Mouse (Mus musculus): ENCODE results near the gene Gm3417. TPM values are rescaled to one million over a fixed set of nuclear protein-coding genes. Genes with fewer than 3 reads are reported as not detected.
A peak's percentile ranks its signal among the peaks of the same experiment; 100 is the strongest.

The Gm3417 gene
- total and polyA plus RNA-seq, 3 experiments, result not detected

DNA sequence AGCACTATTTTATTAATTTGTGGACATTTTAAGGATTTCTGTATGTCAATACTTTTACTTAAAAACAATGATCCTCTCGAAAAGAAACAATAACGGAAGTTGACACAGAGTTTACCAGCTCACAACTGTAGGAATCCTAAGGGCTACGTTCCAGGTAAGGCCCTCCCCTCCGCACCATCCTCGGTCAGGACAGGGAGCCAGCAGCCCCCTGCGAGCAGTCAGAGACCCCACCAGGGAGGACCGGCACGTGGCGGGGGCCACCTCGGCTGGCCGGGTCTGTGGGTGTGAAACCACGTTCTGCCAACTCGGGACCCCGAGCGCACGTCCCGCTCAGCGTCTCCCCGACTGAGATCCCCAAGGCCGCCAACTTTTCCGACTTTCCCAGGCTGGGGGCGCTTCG, 18.1 kb downstream of the Gm3417 start:
- H3K27me3 ChIP-seq (ENCODE audit: control insufficient read depth, insufficient read depth, low read length), result no peaks in the 10 kb centered on the region
- no peaks in the 10 kb centered on the region; the same call in 1 of the 2 replicates for H3K79me2 ChIP-seq (replicated peaks; ENCODE audit: control insufficient read depth, insufficient read depth, low read length)
- peak overlapping the region; percentile 73 for H3K9ac ChIP-seq (ENCODE audit: low read depth, low read length)
- under 1% methylated on average over 21 of the region's 23 CpGs for WGBS
- H3K36me3 ChIP-seq (ENCODE audit: control insufficient read depth, insufficient read depth, low read length), result peaks cover 2% of the 10 kb centered on the region; the same call in 1 of the 2 replicates
- peak overlapping the region; percentile 58 for H3K27ac ChIP-seq
- H3K4me3 ChIP-seq, result peak overlapping the region; percentile 82
- intact Hi-C loops (cut with DNase I), result no loop called here
- TF ChIP-seq POLR2A (IDR thresholded peaks at IDR 0.05; ENCODE audit: insufficient read depth, low read depth, low read length), result no peak
- TF ChIP-seq CTCF (IDR thresholded peaks at IDR 0.05), result no peak
- no peak for TF ChIP-seq EP300 (IDR thresholded peaks at IDR 0.05; ENCODE audit: insufficient read depth, low read depth, low read length)
- peak in 1 of 2 experiments; percentile 53 for DNase-seq
- peaks cover 2% of the 10 kb centered on the region for H3K4me1 ChIP-seq (ENCODE audit: control insufficient read depth, insufficient read depth, low read length)

GRCm38 (mm10) chr17:14959979-14960378, 18.6 kb downstream of the Gm3417 start:
- TF ChIP-seq EP300 (IDR thresholded peaks at IDR 0.05; ENCODE audit: insufficient read depth, low read depth, low read length), result no peak
- Histone ChIP-seq H3K79me2 (replicated peaks; ENCODE audit: control insufficient read depth, insufficient read depth, low read length) (no peaks in the 10 kb centered on the region; the same call in 1 of the 2 replicates), H3K36me3 (ENCODE audit: control insufficient read depth, insufficient read depth, low read length) (peaks cover 2% of the 10 kb centered on the region; the same call in 1 of the 2 replicates), H3K4me1 (ENCODE audit: control insufficient read depth, insufficient read depth, low read length) (peaks cover 2% of the 10 kb centered on the region), H3K9ac (ENCODE audit: low read depth, low read length) (no peak overlapping the region), H3K27ac (no peak overlapping the region; the same call in 1 of the 2 replicates), H3K4me3 (peak overlapping the region; percentile 82), H3K27me3 (ENCODE audit: control insufficient read depth, insufficient read depth, low read length) (no peaks in the 10 kb centered on the region)
- 16% methylated on average over 3 of the region's 3 CpGs for WGBS
- intact Hi-C loops (cut with DNase I), result no loop called here
- no peak for DNase-seq

GRCm38 (mm10) chr17:14958686-14959327, 19.8 kb downstream of the Gm3417 start:
- intact Hi-C loops (cut with DNase I), result no loop called here
- Histone ChIP-seq H3K4me1 (ENCODE audit: control insufficient read depth, insufficient read depth, low read length) (peaks cover 2% of the 10 kb centered on the region), H3K9ac (ENCODE audit: low read depth, low read length) (no peak overlapping the region), H3K36me3 (ENCODE audit: control insufficient read depth, insufficient read depth, low read length) (peaks cover 2% of the 10 kb centered on the region), H3K4me3 (no peak overlapping the region), H3K79me2 (replicated peaks; ENCODE audit: control insufficient read depth, insufficient read depth, low read length) (no peaks in the 10 kb centered on the region; the same call in 1 of the 2 replicates), H3K27me3 (ENCODE audit: control insufficient read depth, insufficient read depth, low read length) (no peaks in the 10 kb centered on the region), H3K27ac (no peak overlapping the region)
- no peak for DNase-seq
- no peak for TF ChIP-seq CTCF (IDR thresholded peaks at IDR 0.05)
- TF ChIP-seq POLR2A (IDR thresholded peaks at IDR 0.05; ENCODE audit: insufficient read depth, low read depth, low read length), result no peak
- no peak for TF ChIP-seq EP300 (IDR thresholded peaks at IDR 0.05; ENCODE audit: insufficient read depth, low read depth, low read length)
- WGBS, result 68% methylated on average over 5 of the region's 5 CpGs

DNA sequence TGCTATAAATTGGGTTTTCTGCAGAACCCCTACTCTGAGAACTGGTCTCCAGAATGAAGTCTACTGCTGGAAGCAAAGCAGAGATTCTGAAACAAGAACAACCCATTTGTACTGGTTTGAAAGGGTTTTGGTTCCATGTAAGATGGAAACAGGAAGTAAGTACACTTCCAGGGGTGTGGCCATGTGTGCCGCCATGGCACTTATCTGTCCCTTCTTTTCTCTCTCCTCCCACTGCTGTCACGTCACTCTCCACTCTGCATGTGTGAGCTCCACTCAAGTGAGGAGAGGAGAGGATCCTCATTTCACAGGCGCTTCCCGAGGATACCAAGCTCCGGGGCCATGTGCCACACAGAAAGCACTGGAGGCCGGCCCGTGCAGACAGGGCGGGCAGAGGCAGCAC, 25.1 kb downstream of the Gm3417 start:
- WGBS, result 71% methylated on average over 8 of the region's 8 CpGs
- no peak for TF ChIP-seq POLR2A (IDR thresholded peaks at IDR 0.05; ENCODE audit: insufficient read depth, low read depth, low read length)
- TF ChIP-seq EP300 (IDR thresholded peaks at IDR 0.05; ENCODE audit: insufficient read depth, low read depth, low read length), result no peak
- no peak for TF ChIP-seq CTCF (IDR thresholded peaks at IDR 0.05)
- peak in 1 of 2 experiments; percentile 27 for DNase-seq
- no peak overlapping the region for H3K9ac ChIP-seq (ENCODE audit: low read depth, low read length)
- H3K27me3 ChIP-seq (ENCODE audit: control insufficient read depth, insufficient read depth, low read length), result no peaks in the 10 kb centered on the region
- no peak overlapping the region for H3K4me3 ChIP-seq
- no peaks in the 10 kb centered on the region; the same call in 1 of the 2 replicates for H3K36me3 ChIP-seq (ENCODE audit: control insufficient read depth, insufficient read depth, low read length)
- intact Hi-C loops (cut with DNase I), result no loop called here
- H3K79me2 ChIP-seq (replicated peaks; ENCODE audit: control insufficient read depth, insufficient read depth, low read length), result no peaks in the 10 kb centered on the region; the same call in 1 of the 2 replicates
- H3K27ac ChIP-seq, result no peak overlapping the region
- H3K4me1 ChIP-seq (ENCODE audit: control insufficient read depth, insufficient read depth, low read length), result no peaks in the 10 kb centered on the region

GRCm38 (mm10) chr17:14949161-14949827, 29.3 kb downstream of the Gm3417 start:
- Histone ChIP-seq H3K27ac (no peak overlapping the region), H3K4me1 (ENCODE audit: control insufficient read depth, insufficient read depth, low read length) (no peaks in the 10 kb centered on the region), H3K36me3 (ENCODE audit: control insufficient read depth, insufficient read depth, low read length) (peaks cover 13% of the 10 kb centered on the region), H3K79me2 (replicated peaks; ENCODE audit: control insufficient read depth, insufficient read depth, low read length) (no peaks in the 10 kb centered on the region), H3K9ac (ENCODE audit: low read depth, low read length) (no peak overlapping the region), H3K4me3 (no peak overlapping the region), H3K27me3 (ENCODE audit: control insufficient read depth, insufficient read depth, low read length) (no peaks in the 10 kb centered on the region)
- no peak for DNase-seq
- WGBS, result 81% methylated on average over 7 of the region's 7 CpGs
- intact Hi-C loops (cut with DNase I), result loop anchor here (10.0 kb wide), 3 partner anchors 616 to 876 kb away; partner anchors contain the start of genes Chd1 and Prdm9
- TF ChIP-seq EP300 (IDR thresholded peaks at IDR 0.05; ENCODE audit: insufficient read depth, low read depth, low read length) (no peak), CTCF (IDR thresholded peaks at IDR 0.05) (no peak), POLR2A (IDR thresholded peaks at IDR 0.05; ENCODE audit: insufficient read depth, low read depth, low read length) (no peak)

DNA sequence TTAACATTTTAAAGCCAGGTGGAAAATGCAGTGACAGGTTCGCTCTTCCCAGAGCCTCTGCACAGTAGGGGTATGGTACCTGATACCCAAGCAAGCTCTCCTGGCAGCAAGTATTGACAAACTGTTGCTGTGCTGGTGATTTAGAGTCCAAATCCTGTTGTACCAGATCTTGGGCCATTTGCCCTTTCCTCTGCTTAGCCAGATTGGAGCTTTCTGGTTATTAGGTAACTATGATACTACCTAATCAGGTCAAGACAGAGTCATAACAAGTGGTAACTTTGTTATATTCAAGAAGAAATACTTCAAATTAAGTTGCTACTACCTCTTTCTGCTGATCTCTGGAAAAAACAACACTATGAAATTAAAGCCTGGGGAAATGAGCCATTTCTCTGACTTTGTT, 34.0 kb downstream of the Gm3417 start:
- Histone ChIP-seq H3K27ac (no peak overlapping the region), H3K27me3 (ENCODE audit: control insufficient read depth, insufficient read depth, low read length) (no peaks in the 10 kb centered on the region), H3K9ac (ENCODE audit: low read depth, low read length) (no peak overlapping the region), H3K79me2 (replicated peaks; ENCODE audit: control insufficient read depth, insufficient read depth, low read length) (peaks cover 2% of the 10 kb centered on the region), H3K4me3 (no peak overlapping the region; the same call in 1 of the 2 replicates), H3K36me3 (ENCODE audit: control insufficient read depth, insufficient read depth, low read length) (peaks cover 13% of the 10 kb centered on the region), H3K4me1 (ENCODE audit: control insufficient read depth, insufficient read depth, low read length) (peaks cover 4% of the 10 kb centered on the region)
- 88% methylated on average over 1 of the region's 1 CpGs for WGBS
- TF ChIP-seq POLR2A (IDR thresholded peaks at IDR 0.05; ENCODE audit: insufficient read depth, low read depth, low read length) (no peak), EP300 (IDR thresholded peaks at IDR 0.05; ENCODE audit: insufficient read depth, low read depth, low read length) (no peak), CTCF (IDR thresholded peaks at IDR 0.05) (no peak)
- intact Hi-C loops (cut with DNase I), result loop anchor here (10.0 kb wide), 3 partner anchors 620 to 880 kb away; partner anchors contain the start of genes Chd1 and Prdm9
- DNase-seq, result no peak

All from heart, adult 2 months (tissue).